Mouse (Mus musculus) lung, embryonic 16.5 days (tissue): ENCODE results near the gene Fto. TPM values are rescaled to one million over a fixed set of nuclear protein-coding genes. Genes with fewer than 3 reads are reported as not detected.

Experiments used
- ATAC-seq: fragments of 200-750 bp; cut with Nextera tagmentation; 2 replicates; pipeline ENCODE4 v1.8.0; 2017; ENCODE audit warnings: low read depth, mild to moderate bottlenecking, moderate library complexity
- H3K27ac ChIP-seq: fragments of 300-500 bp; sonication (generic); 2 replicates; pipeline ENCODE4 v1.5.1; 2014; ENCODE audit warnings: mild to moderate bottlenecking, control low read depth, low read length
- H3K27me3 ChIP-seq: fragments of 300-500 bp; sonication (generic); 2 replicates; pipeline ENCODE4 v1.6.1; 2014; ENCODE audit warnings: low read depth, low read length, mixed read lengths; ENCODE audit not compliant: control insufficient read depth, insufficient read depth
- H3K36me3 ChIP-seq: fragments of 300-500 bp; sonication (generic); 2 replicates; pipeline ENCODE4 v1.6.1; 2014; ENCODE audit warnings: low read length; ENCODE audit not compliant: control insufficient read depth, insufficient read depth
- H3K4me1 ChIP-seq: fragments of 300-500 bp; sonication (generic); replicated peaks from 2 replicates; pipeline ENCODE4 v1.6.1; 2014; ENCODE audit warnings: low read length, mixed read lengths; ENCODE audit not compliant: control insufficient read depth, insufficient read depth
- H3K4me2 ChIP-seq: fragments of 300-500 bp; sonication (generic); 2 replicates; pipeline ENCODE4 v1.6.1; 2014; ENCODE audit warnings: low read depth, low read length, control low read depth
- H3K4me3 ChIP-seq: fragments of 300-500 bp; sonication (generic); 2 replicates; pipeline ENCODE4 v1.5.1; 2014; ENCODE audit warnings: mild to moderate bottlenecking, low read length, control low read depth
- H3K9ac ChIP-seq: fragments of 300-500 bp; sonication (generic); 2 replicates; pipeline ENCODE4 v1.6.1; 2014; ENCODE audit warnings: low read length, control low read depth
- H3K9me3 ChIP-seq: fragments of 300-500 bp; sonication (generic); 2 replicates; pipeline ENCODE4 v1.6.1; 2016; ENCODE audit warnings: low read length; ENCODE audit not compliant: control insufficient read depth
- WGBS: fragments of 180-500 bp; shearing (Covaris S2); extraction: QIAGEN DNeasy Blood & Tissue Kit; methylation state at CpG from one replicate; pipeline ENCODE4 v1.1.7; 2014; 5-methylcytosine and 5-hydroxymethylcytosine counted together
- polyA plus RNA-seq: library from polyadenylated mRNA; unstranded; fragments of >200 nt; fragmentation: Nextera tagmentation; extraction: Ambion mirVana; gene quantifications from 2 replicates; pipeline ENCODE4 v1.2.1, GENCODE M21; 2015

Gene Fto
- polyA plus RNA-seq, 1 experiment from 2014 or later = 97.2 TPM

- no peaks in the 10 kb centered on the region for H3K9me3 ChIP-seq
- whole genome bisulfite sequencing = 67% methylated on average over 14 of the region's 14 CpGs
Observed at GRCm38 (mm10) chr8:91406624-91407290, 93.4 kb downstream of the Fto start.

GRCm38 (mm10) chr8:91407880-91408279, 94.6 kb downstream of the Fto start:
- no peak overlapping the region for H3K4me2 ChIP-seq
- H3K9ac ChIP-seq = no peak overlapping the region
- no peaks in the 10 kb centered on the region for H3K9me3 ChIP-seq
- WGBS = 81% methylated on average over 4 of the region's 4 CpGs
- ATAC-seq = no peak
- H3K27ac ChIP-seq = no peak overlapping the region
- H3K36me3 ChIP-seq = peaks cover 6% of the 10 kb centered on the region
- H3K4me1 ChIP-seq = no peaks in the 10 kb centered on the region
- no peak overlapping the region for H3K4me3 ChIP-seq
- H3K27me3 ChIP-seq = no peaks in the 10 kb centered on the region

More at GRCm38 (mm10) chr8:91406624-91407290, 93.4 kb downstream of the Fto start:
- H3K4me1 ChIP-seq = no peaks in the 10 kb centered on the region
- no peak overlapping the region for H3K4me3 ChIP-seq
- H3K9ac ChIP-seq = no peak overlapping the region
- H3K27ac ChIP-seq = no peak overlapping the region
- peaks cover 6% of the 10 kb centered on the region for H3K36me3 ChIP-seq
- H3K4me2 ChIP-seq = no peak overlapping the region
- no peak for ATAC-seq
- H3K27me3 ChIP-seq = no peaks in the 10 kb centered on the region

- Histone ChIP-seq H3K4me2 (no peak overlapping the region), H3K4me3 (no peak overlapping the region), H3K27me3 (no peaks in the 10 kb centered on the region), H3K9ac (no peak overlapping the region), H3K27ac (no peak overlapping the region), H3K4me1 (no peaks in the 10 kb centered on the region), H3K36me3 (peaks cover 6% of the 10 kb centered on the region), H3K9me3 (no peaks in the 10 kb centered on the region)
- ATAC-seq = no peak
- 81% methylated on average over 12 of the region's 12 CpGs for WGBS
Observed at GRCm38 (mm10) chr8:91410007-91410406, 96.7 kb downstream of the Fto start.

GRCm38 (mm10) chr8:91424491-91425074, 111.3 kb downstream of the Fto start:
- Histone ChIP-seq H3K4me1 (no peaks in the 10 kb centered on the region), H3K36me3 (peaks cover 3% of the 10 kb centered on the region; the same call in 1 of the 2 replicates), H3K4me3 (no peak overlapping the region), H3K27ac (no peak overlapping the region), H3K9ac (no peak overlapping the region), H3K9me3 (no peaks in the 10 kb centered on the region), H3K27me3 (no peaks in the 10 kb centered on the region), H3K4me2 (no peak overlapping the region)
- ATAC-seq = no peak
- WGBS = 54% methylated on average over 5 of the region's 5 CpGs

- ATAC-seq = no peak; the same call in 1 of the 2 replicates
- no peak overlapping the region for H3K27ac ChIP-seq
- no peaks in the 10 kb centered on the region for H3K27me3 ChIP-seq
- no peaks in the 10 kb centered on the region for H3K4me1 ChIP-seq
- 70% methylated on average over 10 of the region's 10 CpGs for WGBS
- H3K9ac ChIP-seq = no peak overlapping the region
- peaks cover 3% of the 10 kb centered on the region; the same call in 1 of the 2 replicates for H3K36me3 ChIP-seq
- no peaks in the 10 kb centered on the region for H3K9me3 ChIP-seq
- H3K4me3 ChIP-seq = no peak overlapping the region
- H3K4me2 ChIP-seq = no peak overlapping the region
Observed at GRCm38 (mm10) chr8:91425251-91425866, 112.0 kb downstream of the Fto start.

- no peak overlapping the region for H3K4me2 ChIP-seq
- H3K9me3 ChIP-seq = no peaks in the 10 kb centered on the region
- ATAC-seq = no peak
- H3K27ac ChIP-seq = no peak overlapping the region
- H3K9ac ChIP-seq = no peak overlapping the region
- H3K4me1 ChIP-seq = no peaks in the 10 kb centered on the region
- no peaks in the 10 kb centered on the region for H3K27me3 ChIP-seq
- H3K4me3 ChIP-seq = no peak overlapping the region
- peaks cover 3% of the 10 kb centered on the region; the same call in 1 of the 2 replicates for H3K36me3 ChIP-seq
- 55% methylated on average over 1 of the region's 1 CpGs for WGBS
Observed at GRCm38 (mm10) chr8:91426496-91426895, 113.2 kb downstream of the Fto start.

GRCm38 (mm10) chr8:91430333-91430940, 117.1 kb downstream of the Fto start:
- Histone ChIP-seq H3K4me2 (no peak overlapping the region), H3K36me3 (0 out of 2 replicates have a peak, but pooled peaks cover 3% of the 10 kb centered on the region), H3K4me3 (no peak overlapping the region), H3K27ac (no peak overlapping the region), H3K4me1 (no peaks in the 10 kb centered on the region), H3K9ac (no peak overlapping the region), H3K27me3 (no peaks in the 10 kb centered on the region), H3K9me3 (peaks cover 5% of the 10 kb centered on the region; the same call in 1 of the 2 replicates)
- WGBS = 93% methylated on average over 3 of the region's 3 CpGs
- no peak for ATAC-seq

GRCm38 (mm10) chr8:91436036-91436435, 122.7 kb downstream of the Fto start:
- H3K9ac ChIP-seq = no peak overlapping the region
- H3K4me2 ChIP-seq = no peak overlapping the region
- H3K4me1 ChIP-seq = no peaks in the 10 kb centered on the region
- peaks cover 10% of the 10 kb centered on the region; the same call in 1 of the 2 replicates for H3K9me3 ChIP-seq
- H3K27ac ChIP-seq = no peak overlapping the region
- H3K36me3 ChIP-seq = peaks cover 7% of the 10 kb centered on the region; the same call in 1 of the 2 replicates
- no peaks in the 10 kb centered on the region for H3K27me3 ChIP-seq
- WGBS = 97% methylated on average over 15 of the region's 15 CpGs
- ATAC-seq = no peak
- no peak overlapping the region for H3K4me3 ChIP-seq

GRCm38 (mm10) chr8:91443911-91444310, 130.6 kb downstream of the Fto start:
- WGBS = 65% methylated on average over 4 of the region's 4 CpGs
- H3K36me3 ChIP-seq = 0 out of 2 replicates have a peak, but pooled peaks cover 2% of the 10 kb centered on the region
- no peak for ATAC-seq

More at GRCm38 (mm10) chr8:91443911-91444310, 130.6 kb downstream of the Fto start:
- Histone ChIP-seq H3K27ac (no peak overlapping the region), H3K4me3 (no peak overlapping the region), H3K4me2 (no peak overlapping the region), H3K4me1 (peaks cover 6% of the 10 kb centered on the region; the same call in 1 of the 2 replicates), H3K9me3 (no peaks in the 10 kb centered on the region), H3K9ac (no peak overlapping the region), H3K27me3 (no peaks in the 10 kb centered on the region)
